Mouse (Mus musculus) small intestine, adult 2 months (tissue): ENCODE data around the gene Ccdc84.

Experiments
- CTCF ChIP-seq: fragments of 200-500 bp; IDR thresholded peaks from 2 replicates; pipeline ENCODE4 v1.5.1; 2012; ENCODE audit warnings: low read depth, mild to moderate bottlenecking, control low read depth, inconsistent platforms, low read length, moderate library complexity, mixed read lengths; ENCODE audit not compliant: insufficient replicate concordance, insufficient read length; ENCODE audit errors: extremely low read depth
- POLR2A ChIP-seq: fragments of 200-500 bp; IDR thresholded peaks from 2 replicates; pipeline ENCODE4 v1.6.1; 2012; ENCODE audit warnings: low read depth, mild to moderate bottlenecking, control low read depth, inconsistent platforms, low read length, moderate library complexity

DNA sequence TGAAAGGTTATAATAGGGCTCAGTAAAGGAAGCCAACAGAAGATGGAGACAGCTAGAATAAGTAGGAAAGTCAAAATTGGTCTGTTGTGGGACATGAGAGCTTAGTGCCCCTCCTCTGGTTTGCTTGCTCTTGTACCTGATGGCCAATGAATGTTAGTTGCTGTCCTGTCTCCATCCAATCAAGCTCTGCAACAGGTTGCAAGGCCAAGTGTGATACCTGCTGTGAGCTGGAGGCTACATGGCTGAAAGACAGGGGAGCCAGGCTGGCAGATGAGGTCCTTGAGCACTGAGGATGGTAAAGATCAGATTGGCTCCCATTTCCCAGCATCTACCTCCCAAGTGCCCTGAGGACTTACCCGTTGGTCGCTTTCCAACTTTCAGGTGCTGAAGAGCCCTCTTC lies 5.6 kb downstream of the Ccdc84 start:
- TF ChIP-seq POLR2A (no peak), CTCF (no peak)
